Mouse (Mus musculus) erythroid progenitor cell, adult 5-6 weeks (primary cell): ENCODE data around the gene Gm9507. TPM values are rescaled to one million over a fixed set of nuclear protein-coding genes. Genes with fewer than 3 reads are reported as not detected.
"Not testable (repeated sequence)": the region's sequence is repeated elsewhere in the genome, so short reads cannot be mapped to it uniquely, and the experiment has no call there.

Experiments
- ATAC-seq: replicated peaks from 2 replicates; pipeline ENCODE4 v1.8.0; 2016; ENCODE audit warnings: moderate number of reproducible peaks, mild to moderate bottlenecking, moderate TSS enrichment, inconsistent platforms; ENCODE audit not compliant: poor library complexity, low FRiP score, severe bottlenecking
- total RNA-seq, 2 experiments: library from RNA; stranded (forward) in 1 of 2; stranded (reverse) in 1 of 2; fragments of 150-400 nt in 1 of 2; fragments of 186-747, 209-891 nt in 1 of 2; gene quantifications; 2 replicates each; pipeline versions ENCODE4 v1.2.3 to v1.2.4; 2015 to 2017; ENCODE audit warnings: low replicate concordance in 2 of 2

Gm9507 gene
- total RNA-seq, 2 experiments from 2014 or later, result not detected

- not testable (repeated sequence) for ATAC-seq
These were observed 34.8 kb downstream of the Gm9507 start, which contains the start of gene Gm7138 for GRCm38 (mm10) chr10:77776844-77777243. Gene Gm7138, minus strand, starts transcription at chr10:77776944.

GRCm38 (mm10) chr10:77772142-77772541 is 39.5 kb downstream of the Gm9507 start:
- not testable (repeated sequence) for ATAC-seq

GRCm38 (mm10) chr10:77771225-77771624 is 40.4 kb downstream of the Gm9507 start, which contains the start of gene Gm3238:
Gene Gm3238, minus strand, starts transcription at chr10:77771325.
- not testable (repeated sequence) for ATAC-seq

- no peak for ATAC-seq
These were observed 41.9 kb downstream of the Gm9507 start for GRCm38 (mm10) chr10:77769727-77770126.

Other genes with a start within 250 kb of the Gm9507 start
Only the 30 nearest of the 33 such genes appear.
- 9.2 and 14.8 TPM in 2 replicates for gene Sumo3, start 205.7 kb downstream of the Gm9507 start, total RNA-seq (2015; ENCODE audit: low replicate concordance)
- 21.1 and 33.6 TPM in 2 replicates for gene Sumo3, start 205.7 kb downstream of the Gm9507 start, total RNA-seq (2017; ENCODE audit: low replicate concordance)
- gene Gm49325, start 205.6 kb downstream of the Gm9507 start, total RNA-seq (2015; ENCODE audit: low replicate concordance), result not detected in 2 replicates
- not detected in 2 replicates for gene Gm49325, start 205.6 kb downstream of the Gm9507 start, total RNA-seq (2017; ENCODE audit: low replicate concordance)
- gene Ube2g2, start 189.6 kb downstream of the Gm9507 start, total RNA-seq (2015; ENCODE audit: low replicate concordance), result 6.8 and 9.6 TPM in 2 replicates
- 10.4 and 11.3 TPM in 2 replicates for gene Ube2g2, start 189.6 kb downstream of the Gm9507 start, total RNA-seq (2017; ENCODE audit: low replicate concordance)
- gene Tspear, start 125.3 kb downstream of the Gm9507 start, total RNA-seq (2015; ENCODE audit: low replicate concordance), result not detected in 2 replicates
- not detected in 2 replicates for gene Tspear, start 125.3 kb downstream of the Gm9507 start, total RNA-seq (2017; ENCODE audit: low replicate concordance)
- gene Gm19402, start 121.1 kb downstream of the Gm9507 start, total RNA-seq (2015; ENCODE audit: low replicate concordance), result not detected in 2 replicates
- gene Gm19402, start 121.1 kb downstream of the Gm9507 start, total RNA-seq (2017; ENCODE audit: low replicate concordance), result not detected in 2 replicates
- gene Gm9508, start 114.6 kb downstream of the Gm9507 start, total RNA-seq (2015; ENCODE audit: low replicate concordance), result not detected in 2 replicates
- gene Gm9508, start 114.6 kb downstream of the Gm9507 start, total RNA-seq (2017; ENCODE audit: low replicate concordance), result not detected in 2 replicates
- gene Gm10272, start 105.2 kb downstream of the Gm9507 start, total RNA-seq (2015; ENCODE audit: low replicate concordance), result not detected in 2 replicates
- not detected in 2 replicates for gene Gm10272, start 105.2 kb downstream of the Gm9507 start, total RNA-seq (2017; ENCODE audit: low replicate concordance)
- gene Gm10024, start 100.4 kb downstream of the Gm9507 start, total RNA-seq (2015; ENCODE audit: low replicate concordance), result not detected in 2 replicates
- gene Gm10024, start 100.4 kb downstream of the Gm9507 start, total RNA-seq (2017; ENCODE audit: low replicate concordance), result not detected in 2 replicates
- not detected in 2 replicates for gene Gm10142, start 96.0 kb downstream of the Gm9507 start, total RNA-seq (2015; ENCODE audit: low replicate concordance)
- not detected in 2 replicates for gene Gm10142, start 96.0 kb downstream of the Gm9507 start, total RNA-seq (2017; ENCODE audit: low replicate concordance)
- gene Krtap12-1, start 91.2 kb downstream of the Gm9507 start, total RNA-seq (2015; ENCODE audit: low replicate concordance), result not detected in 2 replicates
- gene Krtap12-1, start 91.2 kb downstream of the Gm9507 start, total RNA-seq (2017; ENCODE audit: low replicate concordance), result not detected in 2 replicates
- gene Gm10100, start 85.4 kb downstream of the Gm9507 start, total RNA-seq (2015; ENCODE audit: low replicate concordance), result not detected in 2 replicates
- not detected in 2 replicates for gene Gm10100, start 85.4 kb downstream of the Gm9507 start, total RNA-seq (2017; ENCODE audit: low replicate concordance)
- not detected in 2 replicates for gene Gm18596, start 69.2 kb downstream of the Gm9507 start, total RNA-seq (2015; ENCODE audit: low replicate concordance)
- not detected in 2 replicates for gene Gm18596, start 69.2 kb downstream of the Gm9507 start, total RNA-seq (2017; ENCODE audit: low replicate concordance)
- not detected in 2 replicates for gene Gm9736, start 60.5 kb downstream of the Gm9507 start, total RNA-seq (2015; ENCODE audit: low replicate concordance)
- not detected in 2 replicates for gene Gm9736, start 60.5 kb downstream of the Gm9507 start, total RNA-seq (2017; ENCODE audit: low replicate concordance)
- not detected in 2 replicates for gene Gm3233, start 52.2 kb downstream of the Gm9507 start, total RNA-seq (2015; ENCODE audit: low replicate concordance)
- not detected in 2 replicates for gene Gm3233, start 52.2 kb downstream of the Gm9507 start, total RNA-seq (2017; ENCODE audit: low replicate concordance)
- not detected in 2 replicates for gene Gm3238, start 40.5 kb downstream of the Gm9507 start, total RNA-seq (2015; ENCODE audit: low replicate concordance)
- gene Gm3238, start 40.5 kb downstream of the Gm9507 start, total RNA-seq (2017; ENCODE audit: low replicate concordance), result not detected in 2 replicates
- gene Gm7138, start 34.9 kb downstream of the Gm9507 start, total RNA-seq (2015; ENCODE audit: low replicate concordance), result not detected in 2 replicates
- not detected in 2 replicates for gene Gm7138, start 34.9 kb downstream of the Gm9507 start, total RNA-seq (2017; ENCODE audit: low replicate concordance)
- not detected in 2 replicates for gene Gm3250, start 29.3 kb downstream of the Gm9507 start, total RNA-seq (2015; ENCODE audit: low replicate concordance)
- not detected in 2 replicates for gene Gm3250, start 29.3 kb downstream of the Gm9507 start, total RNA-seq (2017; ENCODE audit: low replicate concordance)
- not detected in 2 replicates for gene Gm7137, start 23.6 kb downstream of the Gm9507 start, total RNA-seq (2015; ENCODE audit: low replicate concordance)
- not detected in 2 replicates for gene Gm7137, start 23.6 kb downstream of the Gm9507 start, total RNA-seq (2017; ENCODE audit: low replicate concordance)
- gene Gm9639, start 16.8 kb downstream of the Gm9507 start, total RNA-seq (2015; ENCODE audit: low replicate concordance), result not detected in 2 replicates
- not detected in 2 replicates for gene Gm9639, start 16.8 kb downstream of the Gm9507 start, total RNA-seq (2017; ENCODE audit: low replicate concordance)
- gene Gm19668, start 12.7 kb downstream of the Gm9507 start, total RNA-seq (2015; ENCODE audit: low replicate concordance), result not detected in 2 replicates
- gene Gm19668, start 12.7 kb downstream of the Gm9507 start, total RNA-seq (2017; ENCODE audit: low replicate concordance), result not detected in 2 replicates
- not detected in 2 replicates for gene Gm2696, start 2.8 kb upstream of the Gm9507 start, total RNA-seq (2015; ENCODE audit: low replicate concordance)
- gene Gm2696, start 2.8 kb upstream of the Gm9507 start, total RNA-seq (2017; ENCODE audit: low replicate concordance), result not detected in 2 replicates
- not detected in 2 replicates for gene Krtap10-4, start 15.3 kb upstream of the Gm9507 start, total RNA-seq (2015; ENCODE audit: low replicate concordance)
- not detected in 2 replicates for gene Krtap10-4, start 15.3 kb upstream of the Gm9507 start, total RNA-seq (2017; ENCODE audit: low replicate concordance)
- gene Krtap10-10, start 24.1 kb upstream of the Gm9507 start, total RNA-seq (2015; ENCODE audit: low replicate concordance), result not detected in 2 replicates
- not detected in 2 replicates for gene Krtap10-10, start 24.1 kb upstream of the Gm9507 start, total RNA-seq (2017; ENCODE audit: low replicate concordance)
- gene Gm36176, start 35.0 kb upstream of the Gm9507 start, total RNA-seq (2015; ENCODE audit: low replicate concordance), result not detected in 2 replicates
- not detected in 2 replicates for gene Gm36176, start 35.0 kb upstream of the Gm9507 start, total RNA-seq (2017; ENCODE audit: low replicate concordance)
- not detected in 2 replicates for gene Gm10318, start 41.0 kb upstream of the Gm9507 start, total RNA-seq (2015; ENCODE audit: low replicate concordance)
- not detected in 2 replicates for gene Gm10318, start 41.0 kb upstream of the Gm9507 start, total RNA-seq (2017; ENCODE audit: low replicate concordance)
- gene Gm3285, start 50.1 kb upstream of the Gm9507 start, total RNA-seq (2015; ENCODE audit: low replicate concordance), result not detected in 2 replicates
- not detected in 2 replicates for gene Gm3285, start 50.1 kb upstream of the Gm9507 start, total RNA-seq (2017; ENCODE audit: low replicate concordance)
- gene Lrrc3, start 90.7 kb upstream of the Gm9507 start, total RNA-seq (2015; ENCODE audit: low replicate concordance), result not detected in 2 replicates
- gene Lrrc3, start 90.7 kb upstream of the Gm9507 start, total RNA-seq (2017; ENCODE audit: low replicate concordance), result not detected in 2 replicates
- 0.42 and 1.1 TPM in 2 replicates for gene Trpm2, start 158.7 kb upstream of the Gm9507 start, total RNA-seq (2015; ENCODE audit: low replicate concordance)
- gene Trpm2, start 158.7 kb upstream of the Gm9507 start, total RNA-seq (2017; ENCODE audit: low replicate concordance), result 33.1 and 38.6 TPM in 2 replicates
- not detected in 2 replicates for gene 1810043G02Rik, start 166.7 kb upstream of the Gm9507 start, total RNA-seq (2015; ENCODE audit: low replicate concordance)
- 0.26 and 3.5 TPM in 2 replicates for gene 1810043G02Rik, start 166.7 kb upstream of the Gm9507 start, total RNA-seq (2017; ENCODE audit: low replicate concordance)
- gene Pfkl, start 198.2 kb upstream of the Gm9507 start, total RNA-seq (2015; ENCODE audit: low replicate concordance), result 0.42 and 1.8 TPM in 2 replicates
- gene Pfkl, start 198.2 kb upstream of the Gm9507 start, total RNA-seq (2017; ENCODE audit: low replicate concordance), result 9.2 and 9.8 TPM in 2 replicates